Mouse (Mus musculus): ENCODE measurements around the gene Ccdc85b. TPM values are rescaled to one million over a fixed set of nuclear protein-coding genes. Genes with fewer than 3 reads are reported as not detected.

Gene Ccdc85b
- polyA plus RNA-seq, 1 experiment from 2014 or later, result 0.80 TPM

DNA sequence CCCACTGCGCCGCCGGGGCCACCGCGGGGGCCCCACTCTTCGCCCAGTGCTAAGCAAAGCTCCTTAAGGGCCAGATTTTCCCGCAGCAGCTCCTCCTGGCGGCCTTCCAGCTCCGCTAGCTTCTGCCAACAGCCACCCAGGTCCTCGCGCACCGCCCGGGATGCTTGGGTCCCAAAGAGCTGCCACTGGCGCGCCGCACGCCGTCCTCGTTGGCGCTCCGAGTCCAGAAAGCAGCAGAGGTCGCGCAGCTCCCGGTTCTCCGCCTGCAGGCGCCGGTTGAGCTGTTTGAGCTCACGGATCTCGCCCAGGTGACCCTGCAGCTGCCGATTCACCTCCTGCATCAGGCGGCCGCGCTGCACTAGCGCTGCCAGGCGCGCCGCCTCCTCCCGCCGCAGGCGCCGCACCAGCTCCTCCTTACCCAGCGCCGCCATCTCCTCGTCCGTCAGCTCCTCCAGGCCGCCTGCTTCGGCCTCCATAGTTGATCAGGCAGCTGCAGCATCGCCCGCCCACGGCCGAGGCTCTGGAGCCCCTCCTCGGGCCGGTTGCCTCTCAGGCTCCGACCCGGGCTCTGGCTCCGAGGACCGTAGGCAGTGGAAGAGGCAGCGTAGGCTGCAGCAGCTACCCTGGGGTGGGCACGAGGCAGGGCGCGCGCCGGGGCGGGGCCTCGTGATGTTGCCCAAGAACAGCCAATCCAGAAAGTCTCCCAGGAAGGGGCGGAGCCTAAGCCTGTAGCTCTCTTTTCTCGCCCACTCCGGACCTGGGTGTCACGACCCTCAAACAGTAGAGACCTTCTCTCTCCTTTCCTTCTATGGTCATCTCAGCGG is 560 bp downstream of the Ccdc85b start:
- under 1% methylated on average over 69 of the region's 70 CpGs for WGBS (ENCODE audit: missing documents)
- Histone ChIP-seq H3K36me3 (ENCODE audit: inconsistent target) (peaks cover 2% of the 10 kb centered on the region; the same call in 1 of the 2 replicates), H3K27ac (no peak overlapping the region), H3K79me2 (ENCODE audit: inconsistent target) (peaks cover 36% of the 10 kb centered on the region), H3K4me3 (ENCODE audit: inconsistent target) (peak overlapping the region; percentile 50)

DNA sequence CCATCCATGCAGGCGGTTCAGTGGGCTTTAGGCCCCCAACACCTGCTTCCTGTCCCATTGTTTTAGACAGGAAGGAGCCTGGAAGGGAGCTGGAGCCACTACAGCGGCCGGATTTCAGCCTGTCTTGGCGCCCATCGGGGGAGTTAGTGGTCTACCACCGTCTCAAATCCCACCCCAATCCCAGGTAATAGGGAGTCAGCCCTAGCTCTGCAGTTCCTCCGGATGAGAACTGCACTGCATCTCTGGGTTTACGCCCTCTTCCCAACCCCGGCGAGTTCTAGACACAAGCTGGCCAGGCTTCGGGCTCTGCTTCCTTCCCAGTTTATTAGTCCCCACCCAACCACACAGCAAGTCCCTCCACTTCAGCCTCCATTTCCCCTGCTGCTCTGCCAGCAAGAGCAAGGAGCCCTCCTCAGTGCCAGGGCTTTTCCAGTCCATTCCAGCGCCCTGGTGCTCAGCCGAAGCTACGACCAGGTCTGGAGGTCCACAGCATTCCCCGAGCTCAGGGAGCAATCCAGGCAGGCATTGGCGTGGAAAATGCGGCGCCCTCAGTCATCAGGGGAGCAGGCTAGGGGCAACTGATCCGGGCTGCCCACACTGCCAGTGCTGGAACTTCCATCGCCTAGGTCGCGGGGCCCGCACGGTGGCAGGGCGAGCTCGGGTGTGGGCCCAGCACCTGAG is 1.3 kb downstream of the Ccdc85b start:
- no peak overlapping the region for H3K27ac ChIP-seq
- WGBS (ENCODE audit: missing documents), result 3% methylated on average over 26 of the region's 26 CpGs
- peaks cover 31% of the 10 kb centered on the region for H3K79me2 ChIP-seq (ENCODE audit: inconsistent target)
- H3K36me3 ChIP-seq (ENCODE audit: inconsistent target), result no peaks in the 10 kb centered on the region
- peak overlapping the region; percentile 50 for H3K4me3 ChIP-seq (ENCODE audit: inconsistent target)

DNA sequence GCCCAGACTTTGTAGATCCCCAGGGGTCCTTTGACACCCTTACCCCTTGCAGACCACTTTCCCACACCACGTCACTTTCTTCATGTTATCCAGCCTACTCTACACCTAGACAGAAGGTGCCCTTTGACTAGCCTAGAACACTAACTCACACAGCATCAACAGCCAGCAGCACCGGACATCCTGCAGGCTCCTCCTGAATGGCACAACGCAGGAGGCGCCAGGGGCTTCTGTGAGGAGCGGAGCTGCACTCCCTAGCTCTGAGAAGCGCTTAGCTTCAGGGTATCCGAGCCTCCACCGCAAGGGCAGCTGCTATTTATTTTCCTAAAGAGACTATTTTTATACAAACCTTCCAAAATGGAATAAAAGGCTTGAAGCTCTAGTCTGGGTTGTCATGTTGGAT is 2.1 kb downstream of the Ccdc85b start:
- no peak overlapping the region for H3K4me3 ChIP-seq (ENCODE audit: inconsistent target)
- WGBS (ENCODE audit: missing documents), result 85% methylated on average over 8 of the region's 8 CpGs
- H3K36me3 ChIP-seq (ENCODE audit: inconsistent target), result no peaks in the 10 kb centered on the region
- H3K79me2 ChIP-seq (ENCODE audit: inconsistent target), result peaks cover 24% of the 10 kb centered on the region
- no peak overlapping the region for H3K27ac ChIP-seq

DNA sequence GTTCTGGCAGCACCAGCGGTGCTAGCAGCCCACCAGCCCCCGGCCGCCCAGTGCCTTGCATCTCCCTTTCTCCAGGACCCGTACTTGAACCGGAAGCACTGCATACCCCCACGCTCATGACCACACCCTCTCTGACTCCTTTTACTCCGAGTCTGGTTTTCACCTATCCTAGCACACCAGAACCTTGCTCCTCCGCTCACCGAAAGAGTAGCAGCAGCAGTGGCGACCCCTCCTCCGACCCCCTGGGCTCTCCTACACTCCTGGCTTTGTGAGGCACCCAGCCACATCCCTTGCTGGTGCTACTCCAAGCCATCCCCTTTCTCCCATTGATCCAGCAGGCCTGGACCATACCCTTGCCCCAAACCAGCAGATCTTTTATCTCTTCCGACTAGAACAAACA is 2.7 kb downstream of the Ccdc85b start:
- no peaks in the 10 kb centered on the region for H3K36me3 ChIP-seq (ENCODE audit: inconsistent target)
- 94% methylated on average over 12 of the region's 12 CpGs for WGBS (ENCODE audit: missing documents)

DNA sequence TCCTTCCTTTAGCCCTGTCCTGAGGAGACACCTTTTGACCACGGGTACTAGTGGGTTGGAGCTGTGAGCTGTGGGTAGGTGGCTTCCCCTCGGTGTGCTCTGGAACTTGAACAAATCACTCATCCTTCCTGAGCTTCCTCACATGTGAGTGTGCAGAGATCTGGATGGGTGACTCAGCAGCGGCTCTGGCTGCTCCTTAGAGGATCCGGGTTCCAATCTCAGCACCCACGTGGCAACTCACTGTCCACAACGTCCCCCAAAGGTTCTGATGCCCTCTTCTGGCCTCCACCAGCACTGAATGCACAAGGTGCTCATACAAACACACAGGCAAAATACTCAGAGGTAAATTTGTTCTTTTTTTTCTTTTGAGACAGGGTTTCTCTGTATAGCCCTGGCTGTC is 5.9 kb downstream of the Ccdc85b start:
- peaks cover 24% of the 10 kb centered on the region for H3K79me2 ChIP-seq (ENCODE audit: inconsistent target)
- H3K27ac ChIP-seq, result no peak overlapping the region
- WGBS (ENCODE audit: missing documents), result 79% methylated on average over 4 of the region's 6 CpGs
- H3K4me3 ChIP-seq (ENCODE audit: inconsistent target), result no peak overlapping the region
- no peaks in the 10 kb centered on the region for H3K36me3 ChIP-seq (ENCODE audit: inconsistent target)

More for the DNA sequence above, 2.7 kb downstream of the Ccdc85b start:
- H3K4me3 ChIP-seq (ENCODE audit: inconsistent target), result no peak overlapping the region
- H3K79me2 ChIP-seq (ENCODE audit: inconsistent target), result peaks cover 24% of the 10 kb centered on the region
- no peak overlapping the region for H3K27ac ChIP-seq

DNA sequence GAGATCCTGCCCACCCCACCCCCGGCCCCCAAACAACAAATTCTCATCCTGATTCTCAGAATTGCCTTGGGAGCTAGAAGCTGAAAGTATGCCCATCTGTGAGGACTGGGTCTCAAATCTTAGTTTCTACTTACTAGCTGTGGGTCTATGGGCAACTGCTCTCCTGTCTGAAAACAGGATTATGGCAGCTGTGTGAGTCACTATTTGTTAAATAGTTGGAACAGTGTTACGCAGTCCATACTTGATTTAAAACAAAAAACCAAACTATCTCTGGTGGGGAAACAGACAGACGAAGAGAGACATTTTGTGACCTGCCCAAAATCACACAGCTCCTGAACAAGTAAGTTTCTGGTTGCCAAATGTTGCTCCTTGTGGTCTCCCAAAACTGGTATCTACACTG is 8.0 kb downstream of the Ccdc85b start:
- peaks cover 5% of the 10 kb centered on the region; the same call in 1 of the 2 replicates for H3K79me2 ChIP-seq (ENCODE audit: inconsistent target)
- 100% methylated on average over 3 of the region's 3 CpGs for WGBS (ENCODE audit: missing documents)
- no peaks in the 10 kb centered on the region for H3K36me3 ChIP-seq (ENCODE audit: inconsistent target)
- H3K4me3 ChIP-seq (ENCODE audit: inconsistent target), result no peak overlapping the region
- no peak overlapping the region for H3K27ac ChIP-seq

DNA sequence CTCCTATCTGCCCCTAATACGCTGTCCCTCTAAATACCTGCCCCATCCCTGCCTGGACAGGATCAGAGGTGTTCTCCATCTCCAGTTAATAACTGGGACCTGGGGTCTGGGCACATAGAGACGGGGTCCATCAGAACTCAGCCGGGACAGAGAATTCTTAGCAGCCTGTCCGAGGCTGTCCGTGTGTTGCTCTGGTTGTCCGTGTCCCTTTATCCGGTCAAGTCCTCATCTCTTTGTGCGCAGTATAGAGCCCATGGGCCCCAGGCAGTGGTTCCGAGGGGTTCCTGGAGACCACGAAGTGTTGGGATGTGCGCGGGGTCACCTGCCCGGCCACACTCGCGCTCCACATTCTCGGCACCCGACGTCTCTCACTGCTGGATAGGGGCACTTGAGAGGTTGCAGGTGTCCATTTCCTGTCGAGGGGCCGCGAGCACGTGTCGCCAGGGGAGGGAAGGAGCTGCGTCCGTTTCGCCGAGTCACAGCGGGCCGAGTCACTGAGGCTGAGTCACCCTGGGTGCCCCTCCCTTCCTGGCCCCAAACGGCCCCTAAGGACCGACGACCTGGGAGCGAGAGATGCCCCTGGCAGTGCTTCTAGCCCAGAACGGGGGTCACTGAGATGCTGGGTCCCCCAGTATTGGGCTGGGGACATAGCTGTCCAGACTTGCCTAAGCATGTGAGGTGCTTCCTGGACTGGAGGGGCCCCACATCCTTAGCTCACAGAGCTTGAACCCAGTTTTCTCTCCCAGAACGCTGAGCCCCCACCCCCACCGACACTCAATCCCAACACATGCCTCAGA is 9.1 kb downstream of the Ccdc85b start:
- no peak overlapping the region for H3K27ac ChIP-seq
- H3K79me2 ChIP-seq (ENCODE audit: inconsistent target), result no peaks in the 10 kb centered on the region
- no peaks in the 10 kb centered on the region for H3K36me3 ChIP-seq (ENCODE audit: inconsistent target)
- no peak overlapping the region for H3K4me3 ChIP-seq (ENCODE audit: inconsistent target)
- 11% methylated on average over 31 of the region's 36 CpGs for WGBS (ENCODE audit: missing documents)

DNA sequence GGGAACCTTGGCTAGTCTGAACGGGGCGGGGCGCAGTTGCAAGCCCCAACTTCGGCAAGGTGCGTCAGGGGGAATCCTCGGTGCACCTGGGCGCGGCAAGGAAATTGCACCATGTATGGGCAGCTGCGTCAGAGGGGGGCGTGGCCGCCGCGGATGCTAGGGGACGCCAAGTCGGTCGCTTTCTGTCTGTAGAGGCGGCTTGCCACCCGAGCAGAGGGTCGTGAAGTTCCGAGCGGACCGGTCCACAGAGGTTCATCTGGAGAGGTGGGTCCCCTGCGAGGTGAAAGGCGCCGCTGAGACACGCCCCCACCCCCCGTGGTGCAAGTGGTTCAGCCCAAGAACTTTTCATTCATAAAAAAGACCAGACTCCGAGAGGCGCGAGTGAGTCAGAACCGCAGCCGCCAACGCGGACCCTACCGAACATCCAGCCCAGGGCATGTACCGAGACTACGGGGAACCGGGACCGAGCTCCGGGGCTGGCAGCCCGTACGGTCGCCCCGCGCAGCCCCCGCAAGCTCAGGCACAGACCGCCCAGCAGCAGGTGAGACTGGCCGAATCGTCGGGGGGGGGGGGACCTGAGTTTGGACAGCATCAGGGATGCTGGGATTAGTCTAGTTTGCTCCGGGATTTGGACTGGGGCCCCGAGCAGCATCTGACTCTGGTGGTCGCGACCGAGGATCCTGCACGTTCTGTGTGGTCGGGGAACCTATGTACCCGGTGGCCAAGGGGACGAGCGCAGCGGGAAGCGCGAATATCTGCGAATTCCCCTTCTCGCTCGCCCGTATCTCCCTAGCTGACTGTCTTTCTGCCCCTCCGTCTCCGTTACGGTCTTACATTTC is 10.0 kb downstream of the Ccdc85b start, which contains the start of gene Fosl1:
Gene Fosl1 (plus strand): TSS at position 33 of the 839 bp plus-strand sequence.
- Histone ChIP-seq H3K79me2 (ENCODE audit: inconsistent target) (no peaks in the 10 kb centered on the region), H3K4me3 (ENCODE audit: inconsistent target) (peak within 1 kb of the TSS; percentile 37), H3K36me3 (ENCODE audit: inconsistent target) (no peaks in the 10 kb centered on the region), H3K27ac (no peak within 1 kb of the TSS)
- WGBS (ENCODE audit: missing documents), result 2% methylated on average over 70 of the region's 70 CpGs

DNA sequence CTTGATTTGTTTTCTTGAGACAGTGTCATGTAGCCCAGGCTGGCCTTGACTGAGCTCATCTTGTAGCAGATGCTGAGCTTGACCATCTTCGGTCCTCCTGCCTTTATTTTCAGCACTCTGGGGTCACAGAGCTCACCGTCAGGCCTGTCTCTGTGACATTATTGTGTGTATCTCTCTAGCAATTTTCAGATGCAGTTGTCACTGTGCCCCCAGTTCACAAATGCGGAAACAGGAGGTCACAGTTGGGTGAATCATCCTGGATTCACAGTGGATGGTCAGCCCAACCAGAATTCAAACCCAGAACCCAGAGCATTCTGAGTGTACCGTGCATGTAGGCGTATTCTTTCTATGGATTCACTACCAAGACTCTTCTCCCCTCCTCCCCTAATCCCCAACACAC is 11.9 kb downstream of the Ccdc85b start:
- Histone ChIP-seq H3K4me3 (ENCODE audit: inconsistent target) (no peak overlapping the region), H3K36me3 (ENCODE audit: inconsistent target) (no peaks in the 10 kb centered on the region), H3K27ac (no peak overlapping the region), H3K79me2 (ENCODE audit: inconsistent target) (no peaks in the 10 kb centered on the region)
- 93% methylated on average over 5 of the region's 5 CpGs for WGBS (ENCODE audit: missing documents)

DNA sequence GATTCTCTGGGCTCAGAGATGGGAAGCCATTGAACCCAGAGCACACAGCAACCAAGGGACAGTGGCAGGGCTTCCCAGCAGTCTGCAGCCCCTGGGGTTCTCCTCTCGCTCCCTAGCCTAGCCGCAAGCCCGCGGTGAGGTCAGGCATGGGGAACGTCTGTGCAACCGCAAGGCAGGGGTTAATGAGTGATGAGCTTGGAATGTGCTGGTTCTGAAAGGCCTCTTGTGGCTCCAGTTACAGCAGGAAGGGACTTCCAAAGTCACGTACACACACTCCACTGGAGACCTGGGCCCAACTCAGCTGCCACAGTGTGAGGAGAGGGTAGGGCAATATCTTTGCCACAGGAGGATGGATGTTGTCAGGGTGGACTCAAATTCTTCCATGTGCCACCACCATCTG is 12.7 kb downstream of the Ccdc85b start:
- no peak overlapping the region for H3K27ac ChIP-seq
- H3K36me3 ChIP-seq (ENCODE audit: inconsistent target), result no peaks in the 10 kb centered on the region
- no peaks in the 10 kb centered on the region for H3K79me2 ChIP-seq (ENCODE audit: inconsistent target)
- WGBS (ENCODE audit: missing documents), result 71% methylated on average over 7 of the region's 7 CpGs
- H3K4me3 ChIP-seq (ENCODE audit: inconsistent target), result no peak overlapping the region

DNA sequence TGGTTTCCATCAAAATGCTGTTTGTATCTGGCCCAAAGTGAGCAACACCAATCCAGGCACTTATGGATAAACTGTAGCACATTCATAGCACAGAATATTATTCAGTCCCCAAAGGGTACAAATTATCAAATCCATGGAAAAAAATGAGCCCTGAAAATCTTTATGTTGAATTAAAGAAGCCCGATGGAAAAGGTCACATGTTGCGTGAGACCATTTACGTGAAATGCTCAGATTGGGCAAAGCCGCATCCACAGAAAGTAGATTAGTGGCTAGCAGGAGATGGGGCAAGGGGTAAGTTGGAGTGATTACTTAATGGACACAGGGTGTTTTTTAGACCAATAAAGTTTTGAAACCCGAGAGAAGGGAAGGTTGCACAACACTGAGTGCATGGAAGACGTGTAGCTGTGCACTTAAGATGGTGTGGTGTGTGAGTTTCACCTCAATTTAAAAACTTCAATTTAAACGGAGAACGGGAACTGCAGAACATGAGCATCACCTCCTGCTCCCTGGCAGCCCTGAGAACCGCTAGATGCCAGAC is 13.3 kb downstream of the Ccdc85b start:
- H3K27ac ChIP-seq, result no peak overlapping the region
- H3K36me3 ChIP-seq (ENCODE audit: inconsistent target), result no peaks in the 10 kb centered on the region
- WGBS (ENCODE audit: missing documents), result 40% methylated on average over 9 of the region's 9 CpGs
- H3K79me2 ChIP-seq (ENCODE audit: inconsistent target), result no peaks in the 10 kb centered on the region
- no peak overlapping the region for H3K4me3 ChIP-seq (ENCODE audit: inconsistent target)

DNA sequence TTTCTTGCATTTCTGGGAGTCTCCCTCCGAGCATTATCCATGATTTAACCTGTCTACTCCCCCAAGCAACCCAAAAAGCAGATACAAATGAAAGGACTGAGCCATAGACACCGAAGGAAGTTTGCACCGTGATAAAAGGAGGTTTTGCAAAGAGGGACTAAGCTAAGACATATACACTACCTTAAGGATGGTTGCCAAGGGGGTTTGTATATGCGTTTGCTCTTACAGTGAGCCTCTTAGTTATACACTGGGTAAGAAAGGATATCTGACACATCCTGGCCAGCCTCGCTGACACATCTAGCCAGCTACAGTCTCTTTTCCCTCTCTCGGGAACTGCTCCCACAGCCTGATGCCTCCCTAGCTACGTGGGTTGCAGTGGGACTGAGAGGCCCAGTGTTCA is 23.7 kb downstream of the Ccdc85b start:
- no peak overlapping the region; the same call in 1 of the 2 replicates for H3K4me3 ChIP-seq (ENCODE audit: inconsistent target)
- no peak overlapping the region for H3K27ac ChIP-seq
- no peaks in the 10 kb centered on the region for H3K79me2 ChIP-seq (ENCODE audit: inconsistent target)
- WGBS (ENCODE audit: missing documents), result 59% methylated on average over 7 of the region's 7 CpGs
- H3K36me3 ChIP-seq (ENCODE audit: inconsistent target), result no peaks in the 10 kb centered on the region

DNA sequence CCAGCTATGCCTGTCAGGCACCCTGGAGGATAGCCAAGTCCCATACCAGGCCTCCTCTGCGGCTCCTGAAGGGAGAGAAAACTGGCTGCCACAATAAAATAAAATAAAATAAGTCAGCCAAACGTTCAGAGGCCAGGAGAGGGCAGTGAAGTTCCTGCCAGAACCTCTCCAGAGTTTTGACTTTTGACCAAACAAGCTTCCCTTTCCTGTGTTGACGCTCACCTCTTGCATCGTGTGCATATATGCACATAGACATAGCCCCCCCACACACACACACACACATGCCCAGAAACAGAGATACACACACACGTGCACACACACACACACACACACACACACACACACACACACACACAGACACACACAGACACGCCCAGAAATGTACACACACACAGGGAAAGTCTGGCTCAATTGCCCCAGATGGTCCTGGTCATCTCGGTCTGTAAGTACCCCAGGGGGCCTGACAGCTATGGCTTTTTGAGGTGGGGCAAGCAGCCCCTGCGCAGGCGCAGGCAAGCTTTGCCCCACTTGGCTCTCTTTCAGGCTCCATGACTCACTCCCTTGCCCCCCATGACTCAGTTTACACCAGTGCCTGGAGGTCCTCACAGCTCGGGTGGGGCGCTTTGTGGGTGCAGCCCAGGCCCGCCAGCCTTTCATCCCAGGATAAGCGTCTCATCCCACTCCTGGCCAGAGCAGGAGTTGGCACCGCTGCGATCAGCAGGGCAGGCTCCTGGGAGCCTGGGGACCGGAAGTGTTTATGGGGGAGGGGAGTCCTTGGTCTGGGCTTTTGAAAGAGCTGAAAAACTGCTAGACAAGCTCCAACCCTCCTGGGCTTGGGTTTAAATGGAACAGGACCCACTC is 24.5 kb downstream of the Ccdc85b start:
- no peaks in the 10 kb centered on the region for H3K36me3 ChIP-seq (ENCODE audit: inconsistent target)
- WGBS (ENCODE audit: missing documents), result 3% methylated on average over 15 of the region's 16 CpGs
- H3K79me2 ChIP-seq (ENCODE audit: inconsistent target), result no peaks in the 10 kb centered on the region
- peak overlapping the region; percentile 48 for H3K27ac ChIP-seq
- H3K4me3 ChIP-seq (ENCODE audit: inconsistent target), result peak overlapping the region; percentile 33
